Mouse (Mus musculus): ENCODE data around the gene P4ha3.

- TF ChIP-seq CTCF (IDR thresholded peaks at IDR 0.05; ENCODE audit: control insufficient read depth, insufficient read depth, insufficient read length) (no peak), MAX (IDR thresholded peaks at IDR 0.05) (no peak)
These were observed 47.0 kb upstream of the P4ha3 start for GRCm38 (mm10) chr7:100238271-100238670.
